Mouse (Mus musculus): Measurements from ENCODE around the gene Sgms2. TPM values are rescaled to one million over a fixed set of nuclear protein-coding genes. Genes with fewer than 3 reads are reported as not detected.

Sgms2 gene
- polyA plus RNA-seq, 1 experiment from 2014 or later = 11.1 TPM

DNA sequence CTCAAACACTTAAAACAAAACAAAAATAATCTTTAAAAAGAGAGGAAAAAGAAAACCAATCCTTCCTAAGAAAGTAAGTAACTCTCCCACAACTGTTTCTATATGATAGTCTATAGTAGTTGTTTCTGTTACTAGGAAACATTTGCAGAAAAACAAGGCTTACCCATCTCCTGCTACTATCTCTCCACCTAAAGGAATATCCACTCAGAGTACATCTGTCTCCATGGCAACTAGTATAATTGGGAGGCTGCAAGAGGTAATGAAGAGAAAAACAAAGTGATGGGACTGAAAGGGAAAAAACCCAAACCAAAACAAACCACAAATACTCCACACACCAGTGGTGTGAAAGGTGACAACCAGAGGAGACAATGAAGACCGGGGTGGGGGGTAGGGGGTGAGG is 17.7 kb downstream of the Sgms2 start:
- ATAC-seq (ENCODE audit: low FRiP score, low TSS enrichment) = no peak

DNA sequence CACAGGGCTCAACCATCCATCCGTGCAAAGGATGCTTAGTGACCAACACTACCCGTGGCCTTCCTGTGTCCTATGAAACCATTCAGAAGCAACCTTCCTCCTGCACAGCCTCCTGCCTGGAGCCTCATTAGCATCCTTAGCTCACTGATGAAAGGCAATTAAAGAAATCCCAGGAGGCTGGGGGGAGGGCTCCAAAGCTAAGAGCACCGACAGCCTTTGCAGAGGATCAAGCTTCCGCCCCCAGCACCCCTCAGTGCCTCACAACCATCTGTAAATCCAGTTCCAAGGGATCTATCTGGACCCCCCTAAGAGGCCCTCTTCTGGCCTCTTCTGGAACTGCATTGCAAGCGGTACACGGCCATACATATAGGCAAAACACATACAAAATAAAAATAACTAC is 19.4 kb downstream of the Sgms2 start:
- H3K27ac ChIP-seq (ENCODE audit: low read length) = no peak overlapping the region
- ATAC-seq (ENCODE audit: low FRiP score, low TSS enrichment) = no peak
- 0 out of 2 replicates have a peak, but pooled peaks cover 7% of the 10 kb centered on the region for H3K9me3 ChIP-seq (ENCODE audit: low read length)
- H3K36me3 ChIP-seq (ENCODE audit: insufficient read depth, low read length) = no peaks in the 10 kb centered on the region
- WGBS = 53% methylated on average over 6 of the region's 6 CpGs
- H3K27me3 ChIP-seq (ENCODE audit: insufficient read depth, low read length) = no peaks in the 10 kb centered on the region
- H3K4me3 ChIP-seq (ENCODE audit: low read length) = no peak overlapping the region
- peaks cover 24% of the 10 kb centered on the region for H3K4me1 ChIP-seq (ENCODE audit: insufficient read depth, low read length)
- no peak overlapping the region for H3K9ac ChIP-seq (replicated peaks; ENCODE audit: low read length)
- H3K4me2 ChIP-seq (replicated peaks; ENCODE audit: low read depth, low read length) = no peak overlapping the region

More for the DNA sequence above, 17.7 kb downstream of the Sgms2 start:
- H3K4me3 ChIP-seq (ENCODE audit: low read length) = no peak overlapping the region
- WGBS = 0% methylated on average over 1 of the region's 1 CpGs
- H3K27me3 ChIP-seq (ENCODE audit: insufficient read depth, low read length) = no peaks in the 10 kb centered on the region
- no peaks in the 10 kb centered on the region for H3K36me3 ChIP-seq (ENCODE audit: insufficient read depth, low read length)
- peaks cover 24% of the 10 kb centered on the region for H3K4me1 ChIP-seq (ENCODE audit: insufficient read depth, low read length)
- no peak overlapping the region for H3K4me2 ChIP-seq (replicated peaks; ENCODE audit: low read depth, low read length)
- H3K9ac ChIP-seq (replicated peaks; ENCODE audit: low read length) = no peak overlapping the region
- no peak overlapping the region for H3K27ac ChIP-seq (ENCODE audit: low read length)
- 0 out of 2 replicates have a peak, but pooled peaks cover 7% of the 10 kb centered on the region for H3K9me3 ChIP-seq (ENCODE audit: low read length)

DNA sequence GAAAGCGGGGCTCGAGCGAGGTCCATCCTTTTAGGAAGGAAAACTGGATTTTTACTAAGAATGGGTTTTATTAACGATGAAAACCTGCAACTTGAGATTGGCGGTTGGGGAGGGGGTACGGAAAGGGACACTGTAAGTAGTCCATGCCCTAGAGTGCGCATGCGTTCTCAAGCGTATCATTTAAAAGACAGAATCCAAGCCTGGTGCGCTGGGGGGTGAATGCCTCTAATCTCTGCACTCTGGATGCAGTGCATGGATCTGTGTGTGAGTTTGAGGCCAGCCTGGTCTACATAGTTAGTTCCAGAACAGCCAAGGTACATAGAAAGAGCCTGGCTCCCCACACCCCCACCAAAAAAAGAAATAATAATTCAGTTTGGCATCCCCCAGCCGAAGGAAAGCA is 19.8 kb downstream of the Sgms2 start:
- 62% methylated on average over 11 of the region's 11 CpGs for WGBS
- Histone ChIP-seq H3K27me3 (ENCODE audit: insufficient read depth, low read length) (no peaks in the 10 kb centered on the region), H3K9me3 (ENCODE audit: low read length) (0 out of 2 replicates have a peak, but pooled peaks cover 6% of the 10 kb centered on the region), H3K9ac (replicated peaks; ENCODE audit: low read length) (no peak overlapping the region), H3K4me1 (ENCODE audit: insufficient read depth, low read length) (peaks cover 28% of the 10 kb centered on the region), H3K36me3 (ENCODE audit: insufficient read depth, low read length) (no peaks in the 10 kb centered on the region), H3K4me3 (ENCODE audit: low read length) (no peak overlapping the region), H3K27ac (ENCODE audit: low read length) (no peak overlapping the region), H3K4me2 (replicated peaks; ENCODE audit: low read depth, low read length) (no peak overlapping the region)
- ATAC-seq (ENCODE audit: low FRiP score, low TSS enrichment) = no peak

DNA sequence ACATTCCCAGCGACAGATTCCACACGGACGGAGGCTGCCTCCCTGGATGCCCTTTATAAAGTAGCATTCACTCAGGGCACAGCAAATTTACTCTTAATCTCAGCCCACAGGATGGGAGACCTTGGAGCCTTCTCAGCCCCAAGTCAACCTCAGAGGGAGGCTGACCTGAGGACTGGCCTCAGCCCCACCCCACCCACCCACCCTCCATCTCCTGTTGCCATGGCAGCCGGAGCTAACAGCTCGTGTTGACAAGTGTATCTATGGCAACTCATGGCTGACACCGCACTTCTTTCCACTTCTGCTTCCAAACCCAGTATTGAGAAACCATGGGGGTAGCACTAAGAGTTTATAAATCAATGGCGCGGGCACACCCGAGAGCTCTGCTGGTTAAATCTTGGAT is 20.4 kb downstream of the Sgms2 start:
- H3K36me3 ChIP-seq (ENCODE audit: insufficient read depth, low read length) = no peaks in the 10 kb centered on the region
- no peak overlapping the region for H3K4me2 ChIP-seq (replicated peaks; ENCODE audit: low read depth, low read length)
- WGBS = 48% methylated on average over 9 of the region's 9 CpGs
- H3K9me3 ChIP-seq (ENCODE audit: low read length) = no peaks in the 10 kb centered on the region
- ATAC-seq (ENCODE audit: low FRiP score, low TSS enrichment) = no peak
- H3K4me1 ChIP-seq (ENCODE audit: insufficient read depth, low read length) = peaks cover 34% of the 10 kb centered on the region
- no peak overlapping the region for H3K4me3 ChIP-seq (ENCODE audit: low read length)
- H3K27me3 ChIP-seq (ENCODE audit: insufficient read depth, low read length) = no peaks in the 10 kb centered on the region
- no peak overlapping the region for H3K27ac ChIP-seq (ENCODE audit: low read length)
- H3K9ac ChIP-seq (replicated peaks; ENCODE audit: low read length) = no peak overlapping the region

DNA sequence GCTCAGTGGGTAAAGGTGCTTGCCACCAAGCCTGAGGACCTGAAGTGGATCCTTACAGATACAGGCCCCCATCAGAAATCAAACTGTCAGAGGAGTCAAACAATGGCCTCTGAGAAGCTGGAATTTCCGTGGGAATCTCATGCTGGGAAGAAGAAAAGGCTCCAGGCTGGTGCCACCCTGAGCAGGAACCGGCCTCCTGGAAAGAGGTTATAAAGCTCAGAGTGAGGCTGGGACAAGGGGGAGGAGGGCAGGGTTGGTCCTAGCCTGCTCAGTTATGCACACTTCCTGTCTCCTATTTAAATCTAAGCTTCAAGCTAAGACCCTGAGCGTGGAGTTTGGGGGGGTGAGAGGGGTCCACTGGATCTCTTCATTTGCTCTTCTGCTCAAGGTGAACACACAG is 21.6 kb downstream of the Sgms2 start:
- peak; percentile 78 for ATAC-seq (ENCODE audit: low FRiP score, low TSS enrichment)
- H3K4me3 ChIP-seq (ENCODE audit: low read length) = no peak overlapping the region

DNA sequence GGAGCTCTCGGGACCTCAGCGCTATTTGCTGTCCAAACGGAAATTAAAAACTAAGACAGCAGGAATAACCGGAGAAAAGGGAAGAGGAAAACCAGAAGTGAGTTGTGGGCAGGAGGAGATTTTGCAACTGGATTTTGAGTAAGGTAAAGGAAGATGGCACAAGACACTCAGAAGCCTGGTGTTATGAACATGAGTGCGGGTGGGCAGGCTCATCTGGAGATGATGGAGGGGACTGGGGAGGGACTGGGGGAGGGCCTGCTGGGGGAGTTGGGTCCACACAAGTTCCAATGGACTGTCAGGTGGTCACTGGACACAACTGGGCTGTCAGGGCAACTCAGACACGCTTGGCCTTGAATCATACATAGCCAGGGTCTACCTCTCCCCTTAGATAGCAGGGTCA is 24.8 kb downstream of the Sgms2 start:
- no peak overlapping the region for H3K9ac ChIP-seq (replicated peaks; ENCODE audit: low read length)
- H3K36me3 ChIP-seq (ENCODE audit: insufficient read depth, low read length) = no peaks in the 10 kb centered on the region
- no peaks in the 10 kb centered on the region for H3K9me3 ChIP-seq (ENCODE audit: low read length)
- peaks cover 29% of the 10 kb centered on the region for H3K4me1 ChIP-seq (ENCODE audit: insufficient read depth, low read length)
- H3K27me3 ChIP-seq (ENCODE audit: insufficient read depth, low read length) = no peaks in the 10 kb centered on the region
- H3K27ac ChIP-seq (ENCODE audit: low read length) = no peak overlapping the region
- ATAC-seq (ENCODE audit: low FRiP score, low TSS enrichment) = no peak
- 0 out of 2 replicates have a peak overlapping the region, but pooled peaks have one; percentile 31 for H3K4me2 ChIP-seq (replicated peaks; ENCODE audit: low read depth, low read length)
- 64% methylated on average over 6 of the region's 6 CpGs for WGBS
- no peak overlapping the region for H3K4me3 ChIP-seq (ENCODE audit: low read length)

More for the DNA sequence above, 21.6 kb downstream of the Sgms2 start:
- Histone ChIP-seq H3K4me2 (replicated peaks; ENCODE audit: low read depth, low read length) (no peak overlapping the region), H3K27me3 (ENCODE audit: insufficient read depth, low read length) (no peaks in the 10 kb centered on the region), H3K9ac (replicated peaks; ENCODE audit: low read length) (no peak overlapping the region), H3K36me3 (ENCODE audit: insufficient read depth, low read length) (no peaks in the 10 kb centered on the region), H3K4me1 (ENCODE audit: insufficient read depth, low read length) (peaks cover 37% of the 10 kb centered on the region), H3K9me3 (ENCODE audit: low read length) (no peaks in the 10 kb centered on the region), H3K27ac (ENCODE audit: low read length) (0 out of 2 replicates have a peak overlapping the region, but pooled peaks have one; percentile 30)
- WGBS = 16% methylated on average over 3 of the region's 3 CpGs

DNA sequence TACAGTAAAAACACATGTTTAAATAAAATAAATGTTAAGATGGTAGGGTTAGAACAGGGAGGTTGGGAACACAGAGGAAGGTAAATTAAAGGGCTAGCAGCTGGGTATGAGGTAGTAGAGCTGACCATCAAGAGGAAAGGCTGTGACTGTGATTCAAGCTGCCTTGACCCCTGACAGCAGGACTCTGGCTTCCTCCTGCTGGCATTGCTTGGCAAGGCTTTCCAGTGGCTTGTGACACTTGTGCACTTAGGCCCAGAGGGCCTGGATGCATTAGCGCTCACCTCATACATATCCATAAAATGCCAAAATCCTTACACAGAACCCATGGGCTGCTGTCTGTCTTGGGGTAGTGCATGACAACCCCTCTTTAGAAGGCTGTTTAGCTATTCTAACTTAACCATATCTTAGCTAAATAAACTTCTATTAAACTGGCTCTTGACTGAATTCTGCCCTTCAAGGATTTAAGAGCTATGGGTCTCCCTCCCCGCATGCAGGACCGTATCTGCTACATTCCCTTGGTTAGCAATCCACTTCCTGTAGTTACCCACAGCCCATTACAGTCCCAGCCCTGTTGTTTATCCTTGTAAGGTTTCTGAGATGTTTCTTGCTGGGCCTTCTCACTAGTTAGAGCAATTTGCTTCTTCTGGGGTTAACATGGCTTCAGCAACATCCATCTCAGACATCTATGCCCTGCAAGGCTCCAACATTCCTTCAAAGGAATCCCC is 25.5 kb downstream of the Sgms2 start:
- Histone ChIP-seq H3K4me1 (ENCODE audit: insufficient read depth, low read length) (peaks cover 25% of the 10 kb centered on the region), H3K27ac (ENCODE audit: low read length) (0 out of 2 replicates have a peak overlapping the region, but pooled peaks have one; percentile 56), H3K9ac (replicated peaks; ENCODE audit: low read length) (no peak overlapping the region), H3K27me3 (ENCODE audit: insufficient read depth, low read length) (no peaks in the 10 kb centered on the region), H3K9me3 (ENCODE audit: low read length) (no peaks in the 10 kb centered on the region), H3K4me2 (replicated peaks; ENCODE audit: low read depth, low read length) (peak overlapping the region; percentile 31; the same call in 1 of the 2 replicates), H3K4me3 (ENCODE audit: low read length) (0 out of 2 replicates have a peak overlapping the region, but pooled peaks have one; percentile 10), H3K36me3 (ENCODE audit: insufficient read depth, low read length) (no peaks in the 10 kb centered on the region)
- 68% methylated on average over 3 of the region's 3 CpGs for WGBS
- ATAC-seq (ENCODE audit: low FRiP score, low TSS enrichment) = 0 out of 2 replicates have a peak, but pooled peaks have one; percentile 11

DNA sequence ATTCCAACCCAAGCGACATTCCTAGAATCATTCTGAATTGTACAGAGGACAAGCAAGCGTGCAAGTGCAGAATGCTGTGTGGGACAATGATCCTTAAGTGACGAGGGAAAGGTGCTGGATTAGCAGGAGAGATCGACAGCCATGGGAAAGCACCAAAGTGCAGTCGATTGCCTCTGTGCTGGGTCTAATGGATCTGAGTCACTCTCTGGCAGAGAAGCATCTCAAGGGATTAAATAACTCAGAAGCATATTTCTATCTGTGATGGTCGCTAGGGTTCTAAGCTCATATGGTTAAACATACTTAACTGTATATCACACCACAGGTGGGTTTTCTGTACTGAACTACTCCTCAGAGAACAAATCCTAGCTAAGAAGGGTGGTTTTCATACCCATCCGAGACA is 118.2 kb downstream of the Sgms2 start:
- no peak overlapping the region for H3K4me2 ChIP-seq (replicated peaks; ENCODE audit: low read depth, low read length)
- no peak overlapping the region for H3K4me3 ChIP-seq (ENCODE audit: low read length)
- H3K36me3 ChIP-seq (ENCODE audit: insufficient read depth, low read length) = no peaks in the 10 kb centered on the region
- H3K27ac ChIP-seq (ENCODE audit: low read length) = no peak overlapping the region
- no peaks in the 10 kb centered on the region for H3K9me3 ChIP-seq (ENCODE audit: low read length)
- no peaks in the 10 kb centered on the region for H3K4me1 ChIP-seq (ENCODE audit: insufficient read depth, low read length)
- H3K9ac ChIP-seq (replicated peaks; ENCODE audit: low read length) = no peak overlapping the region
- WGBS = 87% methylated on average over 7 of the region's 7 CpGs
- ATAC-seq (ENCODE audit: low FRiP score, low TSS enrichment) = no peak
- H3K27me3 ChIP-seq (ENCODE audit: insufficient read depth, low read length) = no peaks in the 10 kb centered on the region

DNA sequence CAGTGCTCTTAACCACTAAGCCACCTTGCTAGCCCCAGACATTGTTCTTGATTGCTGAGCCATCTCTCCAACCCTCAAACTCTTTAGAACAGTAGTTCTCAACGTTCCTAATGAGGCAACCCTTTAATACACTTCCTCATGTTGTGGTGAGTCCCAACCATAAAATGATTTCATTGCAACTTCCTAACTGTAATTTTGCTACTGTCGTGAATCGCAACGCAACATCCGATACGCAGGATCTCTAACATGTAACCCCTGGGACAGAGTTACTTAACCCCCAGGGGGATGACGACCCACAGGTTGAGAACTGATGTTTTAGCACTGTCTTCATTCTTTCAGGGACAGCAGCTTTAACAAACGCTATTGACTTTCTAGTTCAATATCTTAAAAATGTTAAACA is 122.5 kb downstream of the Sgms2 start:
- Histone ChIP-seq H3K27me3 (ENCODE audit: insufficient read depth, low read length) (no peaks in the 10 kb centered on the region), H3K9ac (replicated peaks; ENCODE audit: low read length) (no peak overlapping the region), H3K4me2 (replicated peaks; ENCODE audit: low read depth, low read length) (no peak overlapping the region), H3K4me3 (ENCODE audit: low read length) (no peak overlapping the region), H3K27ac (ENCODE audit: low read length) (no peak overlapping the region), H3K9me3 (ENCODE audit: low read length) (no peaks in the 10 kb centered on the region), H3K4me1 (ENCODE audit: insufficient read depth, low read length) (peaks cover 13% of the 10 kb centered on the region), H3K36me3 (ENCODE audit: insufficient read depth, low read length) (no peaks in the 10 kb centered on the region)
- no peak for ATAC-seq (ENCODE audit: low FRiP score, low TSS enrichment)
- WGBS = 88% methylated on average over 8 of the region's 8 CpGs

DNA sequence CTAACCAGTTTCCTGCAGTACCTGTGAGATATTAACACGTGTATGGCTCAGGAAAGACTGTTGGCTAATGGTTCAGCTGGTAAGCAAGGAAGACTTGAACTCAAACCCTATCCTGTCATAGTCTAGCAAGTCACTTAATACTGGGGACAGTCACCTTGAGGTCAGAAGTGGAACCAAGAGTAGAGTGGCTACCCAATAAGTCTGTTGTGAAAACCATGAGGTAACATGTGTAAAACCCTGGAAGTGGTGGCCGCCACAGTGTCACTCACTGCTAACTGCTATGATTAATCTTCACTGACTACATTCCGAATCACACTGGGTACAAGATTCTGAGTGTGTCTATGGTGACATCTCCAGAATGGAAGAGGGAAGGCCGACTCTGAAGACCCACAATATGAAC is 123.8 kb downstream of the Sgms2 start:
- no peak overlapping the region for H3K27ac ChIP-seq (ENCODE audit: low read length)
- no peak overlapping the region for H3K9ac ChIP-seq (replicated peaks; ENCODE audit: low read length)
- no peak for ATAC-seq (ENCODE audit: low FRiP score, low TSS enrichment)
- H3K9me3 ChIP-seq (ENCODE audit: low read length) = no peaks in the 10 kb centered on the region
- WGBS = 87% methylated on average over 4 of the region's 4 CpGs
- no peaks in the 10 kb centered on the region for H3K36me3 ChIP-seq (ENCODE audit: insufficient read depth, low read length)
- no peak overlapping the region for H3K4me2 ChIP-seq (replicated peaks; ENCODE audit: low read depth, low read length)
- no peaks in the 10 kb centered on the region for H3K27me3 ChIP-seq (ENCODE audit: insufficient read depth, low read length)
- no peak overlapping the region for H3K4me3 ChIP-seq (ENCODE audit: low read length)
- peaks cover 16% of the 10 kb centered on the region for H3K4me1 ChIP-seq (ENCODE audit: insufficient read depth, low read length)
